8 mouse cellular contexts compared by ENCODE assay signal in the genomic region with DNA sequence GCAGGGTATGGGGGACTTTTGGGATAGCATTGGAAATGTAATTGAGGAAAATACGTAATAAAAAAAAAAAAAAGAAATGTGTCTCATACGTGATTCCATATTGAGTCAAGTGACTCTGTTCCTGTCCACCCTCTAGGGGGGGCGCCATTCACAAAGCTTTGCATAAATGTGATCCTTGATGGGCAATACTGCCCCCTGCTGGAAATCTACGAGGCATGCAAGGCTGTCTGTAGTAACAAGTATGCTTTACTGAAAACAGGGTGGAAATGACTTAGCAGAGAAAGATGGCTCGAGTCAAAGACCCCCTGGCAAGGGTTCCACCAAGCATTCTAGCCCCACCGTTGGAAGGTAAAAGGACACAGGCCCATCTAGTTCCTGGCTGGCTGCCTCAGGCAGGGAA.
DNase-seq lines count a peak whose midpoint lies in the region; ATAC-seq and TF ChIP-seq lines count a peak whose summit lies in the region.

No protein-coding gene starts in this region.

- TF ChIP-seq CTCF in Patski (IDR thresholded peaks at IDR 0.05): peak; percentile 55

- H3K27me3 ChIP-seq in Patski: no peaks in the 10 kb centered on the region
- no peaks in the 10 kb centered on the region for H3K27me3 ChIP-seq in splenic B cell, adult 2 months (ENCODE audit: control insufficient read depth, insufficient read depth, low read length, poor library complexity, severe bottlenecking)

- ATAC-seq in Patski: no peak
- ATAC-seq in erythroid progenitor cell, adult 5-6 weeks (replicated peaks; ENCODE audit: low FRiP score, poor library complexity, severe bottlenecking): no peak

- in situ Hi-C loops in Patski (cut with MboI; ENCODE audit: low pct_unique_long_range_greater_than_20kb): no loop called here

- H3K36me3 ChIP-seq in splenic B cell, adult 2 months (ENCODE audit: control insufficient read depth, insufficient read depth, low read length, poor library complexity, severe bottlenecking): no peaks in the 10 kb centered on the region

- CTCF ChIA-PET in Patski (lab: Charles Lee): interaction anchor here (1.0 to 1.2 kb wide), 3 partner anchors 21 to 24 kb away, joined by 3 read pairs; no protein-coding TSS in a partner anchor

- POLR2A ChIA-PET in Patski (lab: Charles Lee): no interaction called here

- DNase-seq in kidney, postnatal 10 days: peak; percentile 38
- DNase-seq in kidney, adult 11 months: no peak
- no peak for DNase-seq in Patski (ENCODE audit: low read depth, low spot score)
- peak; percentile 68 for DNase-seq in embryo, embryonic 10.5 days (ENCODE audit: low spot score)
- peak; percentile 48 for DNase-seq in splenic B cell, adult 2 months (ENCODE audit: low read depth, low spot score)
- DNase-seq in yolk sac, embryonic 10.5 days (ENCODE audit: low spot score): no peak
- DNase-seq in spleen, postnatal 4 days (ENCODE audit: low spot score in 2 of 2): no peak

Comparison
In these comparisons a context has a peak if more than half of its experiments do, and no peak if none do; other contexts are left out.
1. DNase-seq: peak in kidney, postnatal 10 days (single experiment), embryo, embryonic 10.5 days (single experiment) and splenic B cell, adult 2 months (single experiment); none in kidney, adult 11 months (single experiment), Patski (single experiment), yolk sac, embryonic 10.5 days (single experiment) and spleen, postnatal 4 days (0 of 2).